Mouse (Mus musculus) midbrain, embryonic 12.5 days (tissue): ENCODE measurements around the gene Spem2. TPM values are rescaled to one million over a fixed set of nuclear protein-coding genes. Genes with fewer than 3 reads are reported as not detected.

ENCODE experiments used
- ATAC-seq: fragments of 200-750 bp; cut with Nextera tagmentation; 2 replicates; pipeline ENCODE4 v1.8.0; 2017; ENCODE audit warnings: low read depth, moderate TSS enrichment, moderate library complexity; ENCODE audit not compliant: low FRiP score
- H3K27ac ChIP-seq: fragments of 300-500 bp; sonication (generic); replicated peaks from 2 replicates; pipeline ENCODE4 v1.5.1; 2016; ENCODE audit warnings: mild to moderate bottlenecking
- H3K27me3 ChIP-seq: fragments of 300-500 bp; sonication (generic); 2 replicates; pipeline ENCODE4 v1.6.1; 2016; ENCODE audit warnings: mild to moderate bottlenecking
- H3K36me3 ChIP-seq: fragments of 300-500 bp; sonication (generic); 2 replicates; pipeline ENCODE4 v1.6.1; 2016
- H3K4me1 ChIP-seq: fragments of 300-500 bp; sonication (generic); 2 replicates; pipeline ENCODE4 v1.6.1; 2016
- H3K4me2 ChIP-seq: fragments of 300-500 bp; sonication (generic); replicated peaks from 2 replicates; pipeline ENCODE4 v1.6.1; 2016; ENCODE audit warnings: mild to moderate bottlenecking, moderate library complexity
- H3K4me3 ChIP-seq: fragments of 300-500 bp; sonication (generic); 2 replicates; pipeline ENCODE4 v1.5.1; 2016; ENCODE audit warnings: mild to moderate bottlenecking
- H3K9ac ChIP-seq: fragments of 300-500 bp; sonication (generic); replicated peaks from 2 replicates; pipeline ENCODE4 v1.6.1; 2016; ENCODE audit warnings: mild to moderate bottlenecking, moderate library complexity
- H3K9me3 ChIP-seq: fragments of 300-500 bp; sonication (generic); 2 replicates; pipeline ENCODE4 v1.6.1; 2016; ENCODE audit warnings: mild to moderate bottlenecking
- WGBS: fragments of 180-500 bp; shearing (Covaris S2); methylation state at CpG from one replicate; pipeline ENCODE4 v1.1.7; 2016; 5-methylcytosine and 5-hydroxymethylcytosine counted together
- polyA plus RNA-seq: library from polyadenylated mRNA; unstranded; fragments of >200 nt; fragmentation: Nextera tagmentation; extraction: Ambion mirVana; gene quantifications from 2 replicates; pipeline ENCODE4 v1.2.1, GENCODE M21; 2016

Gene Spem2
- polyA plus RNA-seq, 1 experiment from 2014 or later = not detected

DNA sequence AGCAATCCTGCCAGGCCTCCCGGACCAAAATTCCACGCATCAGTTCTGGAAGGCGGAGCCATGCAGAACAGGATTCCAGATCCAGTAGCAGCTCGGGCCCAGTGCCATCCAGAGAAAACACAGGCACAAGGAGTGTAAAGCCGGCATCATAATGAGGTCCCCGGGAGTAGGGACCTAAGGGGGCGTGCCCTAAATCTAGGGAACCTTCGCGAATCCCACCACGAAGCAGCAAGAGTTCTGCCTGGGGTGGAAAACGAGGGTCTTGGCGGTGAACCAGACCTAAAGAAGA lies 13.7 kb downstream of the Spem2 start:
- Histone ChIP-seq H3K4me2 (peak overlapping the region; percentile 96), H3K36me3 (no peaks in the 10 kb centered on the region), H3K4me1 (peaks cover 55% of the 10 kb centered on the region), H3K9me3 (no peaks in the 10 kb centered on the region), H3K27ac (no peak overlapping the region), H3K9ac (no peak overlapping the region), H3K4me3 (0 out of 2 replicates have a peak overlapping the region, but pooled peaks have one; percentile 58), H3K27me3 (peaks cover 68% of the 10 kb centered on the region)
- ATAC-seq = no peak
- WGBS = 7% methylated on average over 12 of the region's 12 CpGs

- peaks cover 61% of the 10 kb centered on the region for H3K4me1 ChIP-seq
- H3K4me3 ChIP-seq = peak overlapping the region; percentile 58
- peak overlapping the region; percentile 96 for H3K4me2 ChIP-seq
- 1% methylated on average over 58 of the region's 60 CpGs for WGBS
- peak overlapping the region; percentile 35 for H3K27ac ChIP-seq
- no peaks in the 10 kb centered on the region for H3K36me3 ChIP-seq
- no peaks in the 10 kb centered on the region for H3K9me3 ChIP-seq
- ATAC-seq = peak; percentile 35; the same call in 1 of the 2 replicates
- peaks cover 68% of the 10 kb centered on the region for H3K27me3 ChIP-seq
- H3K9ac ChIP-seq = peak overlapping the region; percentile 69
Measured at GRCm38 (mm10) chr11:69803786-69804651, 14.2 kb downstream of the Spem2 start.

DNA sequence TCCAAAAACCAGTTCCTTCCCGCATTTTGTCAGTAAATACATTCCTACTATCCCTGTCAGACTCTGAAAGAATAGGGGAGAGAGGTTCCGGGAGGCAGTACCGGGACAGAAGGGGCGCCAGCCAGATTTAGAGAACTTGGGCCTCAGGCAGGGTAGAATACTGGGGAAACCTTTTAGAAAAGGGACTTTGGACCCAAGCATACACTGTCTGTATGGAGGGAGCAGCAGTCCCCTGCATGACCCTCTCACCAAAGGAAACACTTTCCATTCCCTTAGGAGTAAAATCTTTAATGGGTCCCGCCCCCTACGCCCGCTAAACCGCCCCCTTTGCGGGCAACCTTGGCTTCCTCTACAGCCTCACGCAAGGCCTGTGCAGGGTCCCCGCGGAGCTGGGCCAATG lies 14.9 kb downstream of the Spem2 start:
- peaks cover 64% of the 10 kb centered on the region for H3K4me1 ChIP-seq
- H3K4me2 ChIP-seq = peak overlapping the region; percentile 96
- ATAC-seq = 0 out of 2 replicates have a peak, but pooled peaks have one; percentile 4
- peaks cover 71% of the 10 kb centered on the region for H3K27me3 ChIP-seq
- WGBS = 3% methylated on average over 12 of the region's 12 CpGs
- no peaks in the 10 kb centered on the region for H3K36me3 ChIP-seq
- H3K9ac ChIP-seq = peak overlapping the region; percentile 69
- H3K9me3 ChIP-seq = no peaks in the 10 kb centered on the region
- H3K27ac ChIP-seq = peak overlapping the region; percentile 60
- peak overlapping the region; percentile 58 for H3K4me3 ChIP-seq

DNA sequence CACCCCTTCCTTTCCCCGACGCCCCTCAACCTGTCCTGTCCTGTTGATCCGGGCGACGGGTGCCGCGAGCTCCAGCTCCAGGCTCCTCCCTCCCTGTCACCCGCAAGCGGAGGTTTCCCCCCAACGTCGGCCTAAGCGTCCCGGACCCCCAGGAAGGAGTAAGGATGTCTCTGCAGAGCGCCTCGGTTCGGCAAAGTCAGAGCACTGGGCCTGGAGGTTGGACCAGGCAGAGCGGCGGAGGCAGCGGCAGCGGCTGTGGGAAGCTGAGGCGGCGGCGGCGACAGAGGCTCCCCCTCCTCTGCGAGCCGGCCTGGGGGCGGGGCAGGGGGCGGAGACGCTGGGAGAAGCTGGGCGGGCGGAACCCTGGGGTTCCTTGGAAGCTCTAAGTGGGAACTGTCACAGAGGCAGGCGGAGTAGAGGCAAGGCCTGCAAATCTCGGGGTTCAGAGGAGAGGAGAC lies 15.6 kb downstream of the Spem2 start:
- H3K9me3 ChIP-seq = no peaks in the 10 kb centered on the region
- ATAC-seq = 0 out of 2 replicates have a peak, but pooled peaks have one; percentile 13
- under 1% methylated on average over 32 of the region's 33 CpGs for WGBS
- H3K4me1 ChIP-seq = peaks cover 64% of the 10 kb centered on the region
- H3K4me2 ChIP-seq = peak overlapping the region; percentile 96
- peaks cover 73% of the 10 kb centered on the region for H3K27me3 ChIP-seq
- peak overlapping the region; percentile 60 for H3K27ac ChIP-seq
- H3K4me3 ChIP-seq = peak overlapping the region; percentile 58
- H3K36me3 ChIP-seq = no peaks in the 10 kb centered on the region
- peak overlapping the region; percentile 69 for H3K9ac ChIP-seq

DNA sequence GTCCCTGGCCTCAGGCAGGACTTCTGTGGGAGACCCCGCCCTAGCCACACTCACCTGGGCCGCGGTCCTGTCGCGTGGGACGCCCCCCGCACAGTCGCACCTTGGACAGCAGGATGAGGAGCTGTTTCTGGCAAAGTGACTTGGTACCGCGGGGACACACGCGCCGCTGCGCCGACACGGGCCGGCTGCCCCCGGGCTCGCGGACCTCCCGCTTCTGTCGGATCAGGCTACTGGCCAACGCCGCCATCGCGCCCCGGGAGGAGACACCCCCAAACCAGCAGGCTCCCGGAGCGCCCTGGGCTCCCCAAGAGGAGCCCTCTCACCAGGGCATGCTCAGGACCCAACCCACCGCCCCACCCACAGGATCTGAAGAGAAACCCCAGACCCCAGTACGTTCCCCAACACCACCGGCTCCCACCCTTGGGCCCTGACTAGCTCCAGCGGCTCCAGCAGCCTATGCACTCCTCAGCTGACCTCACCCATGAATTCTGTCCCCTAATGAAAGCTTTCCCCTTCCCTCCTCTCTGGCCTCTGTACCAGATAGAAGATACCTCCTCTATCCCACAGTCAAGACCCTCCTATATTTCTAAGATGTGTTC lies 16.8 kb downstream of the Spem2 start, which contains the start of gene Fgf11:
Gene Fgf11, minus strand, starts transcription at position 479 of the 599 bp plus-strand sequence.
- ATAC-seq = no peak
- Histone ChIP-seq H3K27ac (peak within 1 kb of the TSS; percentile 87), H3K9me3 (no peaks in the 10 kb centered on the region), H3K4me2 (peak within 1 kb of the TSS; percentile 96), H3K4me1 (peaks cover 64% of the 10 kb centered on the region), H3K9ac (peak within 1 kb of the TSS; percentile 71), H3K36me3 (no peaks in the 10 kb centered on the region), H3K27me3 (peaks cover 74% of the 10 kb centered on the region), H3K4me3 (peak within 1 kb of the TSS; percentile 58)
- WGBS = under 1% methylated on average over 26 of the region's 33 CpGs

DNA sequence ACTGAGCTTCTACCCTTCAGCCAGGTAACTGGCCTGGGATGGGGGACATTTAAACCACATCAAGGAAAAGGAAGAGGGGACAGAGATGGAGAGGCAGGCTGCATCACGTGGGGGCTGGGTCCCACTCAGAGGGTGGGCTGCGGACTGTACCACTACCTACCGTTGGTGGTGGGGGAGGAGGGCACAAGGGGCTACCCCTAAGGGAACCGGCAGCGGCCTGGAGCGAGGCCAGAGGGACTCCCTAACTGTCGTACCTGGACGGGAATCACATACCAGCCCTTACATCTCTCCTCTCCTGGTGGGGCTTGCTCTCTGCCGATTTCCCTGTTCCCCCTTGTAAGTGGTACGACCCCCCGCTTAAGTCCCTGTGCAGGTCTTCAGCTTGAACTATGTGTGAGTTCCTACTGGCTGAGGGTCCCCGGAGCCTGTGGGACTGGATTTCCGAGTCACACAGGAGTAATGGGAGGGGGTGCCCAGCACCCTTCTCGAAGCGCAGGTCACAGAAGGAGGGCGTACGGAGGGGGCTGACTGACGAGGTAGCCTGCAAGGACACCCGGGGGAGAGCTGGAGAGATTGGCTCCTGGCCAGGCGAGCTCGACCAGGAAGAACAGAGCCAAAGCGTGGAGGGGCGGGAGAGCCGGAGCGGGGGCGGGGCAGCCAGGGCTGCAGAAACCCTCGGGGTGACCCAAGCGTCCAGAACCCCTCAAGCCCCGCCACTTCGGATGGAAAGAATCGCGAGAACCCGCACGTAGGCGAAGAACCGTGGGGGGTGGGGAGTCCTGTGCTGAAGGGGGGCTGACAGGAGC lies 17.7 kb downstream of the Spem2 start:
- 0% methylated on average over 36 of the region's 36 CpGs for WGBS
- peak overlapping the region; percentile 96 for H3K4me2 ChIP-seq

GRCm38 (mm10) chr11:69800138-69800391 lies 18.2 kb downstream of the Spem2 start:
- H3K4me1 ChIP-seq = peaks cover 69% of the 10 kb centered on the region
- H3K9ac ChIP-seq = peak overlapping the region; percentile 71
- H3K27ac ChIP-seq = peak overlapping the region; percentile 87
- H3K36me3 ChIP-seq = no peaks in the 10 kb centered on the region
- H3K4me3 ChIP-seq = peak overlapping the region; percentile 58
- H3K27me3 ChIP-seq = peaks cover 70% of the 10 kb centered on the region
- peak; percentile 41 for ATAC-seq
- no peaks in the 10 kb centered on the region for H3K9me3 ChIP-seq
- peak overlapping the region; percentile 96 for H3K4me2 ChIP-seq
- 0% methylated on average over 11 of the region's 11 CpGs for WGBS

More for the DNA sequence above, 17.7 kb downstream of the Spem2 start:
- ATAC-seq = peak; percentile 79
- H3K27me3 ChIP-seq = peaks cover 74% of the 10 kb centered on the region
- no peaks in the 10 kb centered on the region for H3K36me3 ChIP-seq
- H3K9ac ChIP-seq = peak overlapping the region; percentile 71
- H3K4me1 ChIP-seq = peaks cover 71% of the 10 kb centered on the region
- peak overlapping the region; percentile 58 for H3K4me3 ChIP-seq
- no peaks in the 10 kb centered on the region for H3K9me3 ChIP-seq
- H3K27ac ChIP-seq = peak overlapping the region; percentile 87

DNA sequence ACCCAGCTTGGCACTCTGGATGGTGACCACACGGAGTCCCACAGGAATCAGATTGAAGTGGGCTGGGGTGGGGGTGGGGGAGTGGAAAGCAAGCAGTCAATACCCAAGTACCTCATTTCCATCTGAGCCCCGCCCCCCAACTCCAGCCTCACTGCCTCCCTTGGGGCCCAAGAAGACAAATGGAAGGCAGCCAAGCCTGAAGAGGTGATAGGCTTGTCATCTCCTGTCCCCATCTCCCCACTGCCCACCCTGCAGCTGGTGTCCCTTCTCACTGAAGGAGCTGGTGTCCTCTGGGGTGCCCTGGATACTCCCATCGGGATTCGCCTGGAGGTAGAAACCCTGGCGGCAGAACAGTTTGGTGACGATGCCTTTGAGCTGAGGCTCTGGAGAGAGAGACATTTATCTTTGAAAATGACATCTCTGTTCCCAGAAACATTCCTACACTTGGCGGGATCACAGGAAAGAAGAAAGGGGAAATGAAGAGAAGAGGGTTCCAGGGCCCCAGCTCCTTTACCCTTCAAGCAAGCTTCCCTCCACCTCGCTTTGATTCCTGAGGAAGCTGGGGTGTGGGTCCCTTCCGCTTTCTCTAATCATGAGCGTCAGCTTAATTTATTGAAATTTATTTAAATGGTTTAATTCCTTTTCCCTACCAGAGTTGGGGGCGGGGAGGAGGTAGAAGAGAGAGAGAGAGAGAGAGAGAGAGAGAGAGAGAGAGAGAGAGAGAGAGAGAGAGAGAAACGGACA lies 18.7 kb downstream of the Spem2 start:
- Histone ChIP-seq H3K4me3 (peak overlapping the region; percentile 58), H3K9me3 (no peaks in the 10 kb centered on the region), H3K36me3 (no peaks in the 10 kb centered on the region), H3K27me3 (peaks cover 65% of the 10 kb centered on the region), H3K9ac (peak overlapping the region; percentile 71), H3K4me1 (peaks cover 64% of the 10 kb centered on the region), H3K27ac (peak overlapping the region; percentile 87), H3K4me2 (peak overlapping the region; percentile 96)
- ATAC-seq = no peak
- 18% methylated on average over 11 of the region's 12 CpGs for whole genome bisulfite sequencing

GRCm38 (mm10) chr11:69797924-69798323 lies 20.3 kb downstream of the Spem2 start:
- H3K4me2 ChIP-seq = no peak overlapping the region
- H3K9me3 ChIP-seq = no peaks in the 10 kb centered on the region
- no peaks in the 10 kb centered on the region for H3K36me3 ChIP-seq
- 84% methylated on average over 7 of the region's 7 CpGs for WGBS
- H3K27ac ChIP-seq = no peak overlapping the region
- H3K9ac ChIP-seq = no peak overlapping the region
- H3K4me3 ChIP-seq = no peak overlapping the region
- peaks cover 58% of the 10 kb centered on the region for H3K27me3 ChIP-seq
- peaks cover 48% of the 10 kb centered on the region for H3K4me1 ChIP-seq
- ATAC-seq = no peak

DNA sequence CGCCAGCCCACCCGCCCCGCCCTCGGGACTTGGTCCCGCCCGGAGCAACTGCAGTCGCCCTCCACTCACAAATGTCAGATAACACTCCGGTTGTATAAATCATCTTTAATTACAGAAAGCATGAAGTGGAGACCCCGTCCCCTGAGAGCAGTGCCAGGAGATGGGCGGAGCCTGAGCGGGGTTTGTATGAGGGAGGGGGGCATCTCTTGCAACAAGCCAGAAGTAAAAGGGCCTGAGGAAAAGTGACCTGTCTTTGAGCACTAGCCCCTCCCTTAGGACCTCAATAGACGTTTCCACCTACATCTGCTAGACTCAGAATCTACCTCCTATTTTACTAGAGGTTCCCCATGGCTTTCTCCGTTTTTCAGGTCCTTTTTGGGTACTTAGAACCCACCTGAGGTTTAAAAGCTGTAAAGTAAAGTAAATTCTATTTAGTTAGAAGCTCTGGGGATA lies 22.3 kb downstream of the Spem2 start:
- H3K4me1 ChIP-seq = peaks cover 29% of the 10 kb centered on the region
- H3K9ac ChIP-seq = peak overlapping the region; percentile 35; the same call in 1 of the 2 replicates
- peak overlapping the region; percentile 43 for H3K4me3 ChIP-seq
- H3K9me3 ChIP-seq = no peaks in the 10 kb centered on the region
- no peak for ATAC-seq
- H3K36me3 ChIP-seq = no peaks in the 10 kb centered on the region
- H3K27me3 ChIP-seq = peaks cover 44% of the 10 kb centered on the region
- H3K27ac ChIP-seq = no peak overlapping the region; the same call in 1 of the 2 replicates
- 1% methylated on average over 13 of the region's 13 CpGs for WGBS
- peak overlapping the region; percentile 74 for H3K4me2 ChIP-seq
